Mouse (Mus musculus) mouse trophoblast stem cell (cell line): ENCODE measurements around the gene Ret.

Source experiments
- in situ Hi-C, 2 experiments: fragments of 300-500 bp; cut with MseI, MboI; formaldehyde crosslinking; loops; 2 replicates in 1 of 2; 3 replicates in 1 of 2; pipeline ENCODE4 v1.15.1; 2025

Gene Ret

GRCm38 (mm10) chr6:118197440-118197975, at the start of gene Ret:
Gene Ret (minus strand): TSS chr6:118197718.
- in situ Hi-C loops = no loop called here

GRCm38 (mm10) chr6:118247161-118247560, 49.6 kb upstream of the Ret start:
- in situ Hi-C loops = no loop called here

DNA sequence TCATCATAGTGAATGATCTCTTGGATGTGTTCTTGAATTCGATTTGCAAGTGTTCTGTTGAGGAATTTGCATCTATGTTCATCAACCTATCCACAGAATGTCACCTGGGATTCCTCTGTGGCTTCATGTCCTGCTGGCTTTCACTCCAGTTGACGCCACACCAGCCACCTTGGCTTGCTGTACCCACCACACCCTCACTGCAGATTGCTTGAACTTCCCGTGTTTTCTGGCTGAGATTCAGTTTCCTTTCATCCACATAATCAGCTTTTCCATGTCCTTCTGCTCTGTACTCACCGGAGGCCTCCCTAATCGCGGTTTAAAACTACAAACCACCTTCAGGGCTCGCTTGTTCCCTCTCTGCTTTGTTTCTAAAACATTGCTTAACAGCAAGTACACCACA, 46.6 kb upstream of the Ret start:
- in situ Hi-C loops = no loop called here

DNA sequence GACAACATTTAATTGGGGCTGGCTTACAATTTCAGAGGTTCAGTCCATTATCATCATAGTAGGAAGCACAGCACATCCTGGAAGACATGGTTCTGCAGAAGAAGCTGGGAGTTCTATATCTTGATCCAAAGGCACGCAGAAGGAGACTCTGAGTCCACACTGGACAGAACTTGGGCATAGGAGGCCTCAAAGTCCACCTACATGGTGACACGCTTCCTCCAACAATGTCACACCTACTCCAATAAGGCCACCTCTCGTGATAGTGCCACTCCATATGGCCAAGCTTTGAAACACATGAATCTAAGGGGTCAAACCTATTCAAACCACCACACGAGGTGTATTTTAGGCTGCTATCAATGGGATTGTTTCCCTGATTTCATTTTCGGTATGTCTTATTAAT, 45.4 kb upstream of the Ret start:
- in situ Hi-C loops = no loop called here

DNA sequence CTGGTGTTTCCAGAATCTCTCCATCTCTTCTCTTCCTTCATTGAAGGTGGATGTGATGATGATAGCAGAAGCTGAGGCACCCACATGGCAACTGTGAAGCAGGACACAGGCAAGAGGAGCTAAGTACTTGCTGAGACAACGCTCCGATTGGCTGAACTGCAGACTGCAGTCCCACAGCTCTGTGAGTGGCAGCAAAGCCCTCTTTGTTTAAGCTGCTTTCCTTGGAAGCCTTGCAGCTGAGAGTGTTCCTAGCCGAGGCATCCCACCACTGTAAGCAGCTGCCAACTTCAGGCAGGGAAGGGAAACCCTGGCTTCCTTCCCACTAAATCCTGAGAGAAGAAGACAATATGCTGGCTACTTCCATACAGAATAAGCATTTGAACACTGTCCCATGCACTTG, 28.6 kb upstream of the Ret start:
- in situ Hi-C loops = no loop called here

GRCm38 (mm10) chr6:118222471-118222870, 25.0 kb upstream of the Ret start:
- in situ Hi-C loops = no loop called here

DNA sequence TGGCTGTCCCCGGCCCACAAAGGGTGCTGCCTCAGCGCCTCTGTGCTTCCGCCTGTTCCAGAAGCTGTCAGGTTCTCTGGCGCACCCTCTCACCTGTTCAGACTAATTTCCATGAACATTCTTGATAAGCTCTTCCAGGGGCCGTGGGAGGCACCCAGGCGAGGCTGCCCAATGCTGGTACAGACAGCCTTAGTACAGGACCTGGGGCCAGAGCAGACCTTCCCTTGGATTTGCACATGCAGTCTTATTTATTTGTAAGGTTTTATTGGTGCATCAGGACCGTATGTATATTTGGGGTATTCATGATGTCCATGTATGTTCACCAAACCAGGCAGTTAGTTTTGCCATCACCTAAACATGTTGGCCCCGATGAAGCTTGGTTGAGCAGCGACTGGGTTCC, 18.2 kb upstream of the Ret start:
- in situ Hi-C loops = no loop called here

GRCm38 (mm10) chr6:118208326-118208725, 10.8 kb upstream of the Ret start:
- in situ Hi-C loops = no loop called here

GRCm38 (mm10) chr6:118206386-118206785, 8.9 kb upstream of the Ret start:
- in situ Hi-C loops = no loop called here

- in situ Hi-C loops = no loop called here
These were observed 7.8 kb upstream of the Ret start for GRCm38 (mm10) chr6:118205176-118205890.

GRCm38 (mm10) chr6:118204112-118204511, 6.6 kb upstream of the Ret start:
- in situ Hi-C loops = no loop called here

DNA sequence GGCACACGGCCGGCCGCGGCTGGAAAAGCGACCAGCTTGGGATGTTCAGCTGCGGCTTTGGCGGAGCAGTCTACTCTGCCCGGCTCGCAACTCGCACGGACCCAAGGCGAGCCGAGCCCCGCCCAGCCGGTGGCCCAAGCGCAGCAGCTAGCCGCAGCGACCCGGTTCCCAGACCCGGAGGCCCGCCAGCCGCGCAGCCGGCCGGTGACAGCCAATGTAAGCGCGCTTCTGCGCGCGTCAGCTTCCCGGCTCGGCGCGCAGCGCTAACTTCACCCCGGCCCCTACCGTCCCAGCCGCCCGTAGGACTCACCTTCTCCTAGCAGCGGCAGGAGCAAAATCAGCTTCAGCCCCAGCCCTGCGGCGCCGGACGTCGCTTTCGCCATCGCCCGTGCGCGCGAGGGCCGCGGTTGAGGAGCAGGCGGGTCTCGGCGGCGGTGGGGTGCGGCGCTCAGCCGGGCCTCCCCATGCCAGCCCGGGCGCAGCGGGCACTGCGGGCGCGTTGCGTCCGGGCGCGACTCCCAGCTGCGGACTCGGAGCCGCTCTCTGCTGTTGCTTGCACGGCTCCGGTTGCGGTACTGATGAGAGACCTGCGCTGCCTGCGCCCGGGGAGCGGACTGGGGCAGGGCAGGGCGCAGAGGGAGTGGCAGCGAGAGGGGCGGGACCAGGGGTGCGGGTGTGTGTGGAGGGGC, 623 bp downstream of the Ret start:
- in situ Hi-C loops = no loop called here

- in situ Hi-C loops = no loop called here
These were observed 2.4 kb downstream of the Ret start for GRCm38 (mm10) chr6:118195108-118195507.

GRCm38 (mm10) chr6:118192882-118193281, 4.6 kb downstream of the Ret start:
- in situ Hi-C loops = no loop called here

- in situ Hi-C loops = no loop called here
These were observed 5.3 kb downstream of the Ret start for GRCm38 (mm10) chr6:118192199-118192598.

GRCm38 (mm10) chr6:118189764-118190163, 7.8 kb downstream of the Ret start:
- in situ Hi-C loops = loop anchor here (10.0 kb wide), 2 partner anchors 185 to 195 kb away; no protein-coding TSS in a partner anchor

DNA sequence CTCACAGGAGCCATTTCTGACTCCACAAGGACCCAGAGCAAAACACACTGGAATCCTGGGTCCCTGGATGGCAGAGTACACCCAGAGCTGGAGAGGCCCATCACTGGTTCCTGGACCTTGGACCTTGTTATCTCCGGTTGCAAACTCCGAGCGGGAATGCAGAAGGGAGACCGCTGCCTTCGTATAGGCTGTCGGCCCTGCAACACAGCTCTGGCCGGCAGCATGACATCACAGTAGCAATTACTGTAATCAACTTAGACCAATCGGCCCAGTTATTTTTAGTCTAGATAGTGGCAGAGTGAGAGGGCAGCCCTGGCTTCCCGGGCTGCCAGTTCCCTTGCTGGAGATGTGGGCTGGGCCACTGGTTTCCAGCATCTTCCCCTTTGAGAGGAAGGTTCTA, 8.9 kb downstream of the Ret start:
- in situ Hi-C loops = loop anchor here (10.0 kb wide), 2 partner anchors 186 to 196 kb away; no protein-coding TSS in a partner anchor

DNA sequence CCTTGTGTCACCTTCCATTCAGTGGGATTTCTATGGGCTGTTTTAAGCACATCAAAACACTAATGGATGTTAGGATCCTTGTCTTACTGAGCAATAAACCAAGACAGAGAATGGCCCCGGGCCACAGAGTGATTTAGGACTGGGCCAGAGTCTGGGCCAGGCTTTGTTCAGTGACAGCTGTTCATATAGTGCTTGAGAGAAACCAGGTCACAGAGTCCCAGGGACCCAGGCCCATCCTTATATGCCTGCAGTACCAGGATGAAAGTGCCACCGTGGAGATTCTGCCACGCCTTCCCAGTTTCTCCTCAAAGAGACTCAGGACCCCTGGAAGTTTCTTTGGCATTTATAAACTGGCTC, 10.3 kb downstream of the Ret start:
- in situ Hi-C loops = loop anchor here (10.0 kb wide), 2 partner anchors 188 to 198 kb away; no protein-coding TSS in a partner anchor

DNA sequence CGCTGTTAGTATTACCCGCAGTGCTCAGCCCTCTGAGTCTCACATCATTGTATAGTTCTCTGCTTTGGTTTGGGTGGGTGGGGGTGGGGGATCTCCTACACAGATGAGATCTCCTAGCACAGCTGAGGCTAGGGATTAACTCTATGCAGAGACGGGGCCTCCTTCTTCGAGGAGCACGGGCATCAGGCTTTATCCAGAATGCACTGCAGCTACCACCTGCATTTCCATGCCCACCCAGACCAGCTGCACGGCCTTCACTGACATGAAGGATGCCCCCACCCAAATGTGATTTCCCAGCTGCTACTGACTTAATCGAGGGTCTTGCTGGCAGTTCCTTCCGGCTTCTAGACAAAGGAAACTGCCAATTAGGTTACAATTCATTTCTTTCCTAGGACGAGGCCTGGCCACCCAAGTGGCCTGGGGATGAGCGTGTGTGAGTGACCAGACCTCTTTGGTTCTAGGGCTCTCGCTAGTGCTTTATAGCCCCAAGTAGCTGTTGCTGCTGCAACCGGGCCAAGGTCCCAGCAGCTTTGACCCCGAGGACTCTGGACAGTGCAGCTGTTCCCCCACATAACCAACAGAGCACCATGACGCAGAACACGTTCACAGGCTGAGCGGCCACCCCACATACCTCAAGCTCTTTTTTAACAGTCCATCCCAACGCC, 10.8 kb downstream of the Ret start:
- in situ Hi-C loops = loop anchor here (10.0 kb wide), 2 partner anchors 188 to 198 kb away; no protein-coding TSS in a partner anchor

GRCm38 (mm10) chr6:118184126-118184525, 13.4 kb downstream of the Ret start:
- in situ Hi-C loops = loop anchor here (10.0 kb wide), 2 partner anchors 191 to 201 kb away; no protein-coding TSS in a partner anchor

DNA sequence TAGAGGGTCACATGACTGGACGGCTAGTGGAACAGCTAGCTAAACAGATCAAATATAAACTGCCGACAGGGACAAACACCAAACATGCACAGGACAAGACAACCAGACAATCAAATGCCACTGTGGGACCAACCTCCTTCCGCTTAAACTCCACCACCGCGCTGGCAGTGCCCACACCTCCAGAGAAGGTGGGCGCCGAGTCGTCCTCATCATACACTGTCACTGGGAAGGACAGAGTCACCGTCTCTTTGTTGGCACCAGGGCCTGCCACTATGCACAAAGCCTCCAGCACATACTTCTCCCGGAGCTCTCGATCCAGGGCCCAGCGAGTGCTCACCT, 17.5 kb downstream of the Ret start:
- in situ Hi-C loops = loop anchor here (10.0 kb wide), 2 partner anchors 195 to 205 kb away; no protein-coding TSS in a partner anchor
